Mouse (Mus musculus) midbrain, embryonic 14.5 days (tissue): ENCODE measurements around the gene Gm21915. TPM values are rescaled to one million over a fixed set of nuclear protein-coding genes. Genes with fewer than 3 reads are reported as not detected.

Source experiments
- ATAC-seq: fragments of 200-750 bp; cut with Nextera tagmentation; 2 replicates; pipeline ENCODE4 v1.8.0; 2017; ENCODE audit warnings: moderate number of reproducible peaks, moderate library complexity; ENCODE audit not compliant: low FRiP score, low TSS enrichment
- DNase-seq: peaks from one replicate; pipeline ENCODE4 v3.0.0-alpha.2; 2015
- H3K27ac ChIP-seq: fragments of 300-500 bp; sonication (generic); replicated peaks from 2 replicates; pipeline ENCODE4 v1.5.1; 2014; ENCODE audit warnings: mild to moderate bottlenecking, low read depth, low read length, moderate library complexity
- H3K27me3 ChIP-seq: fragments of 300-500 bp; sonication (generic); 2 replicates; pipeline ENCODE4 v1.6.1; 2014; ENCODE audit warnings: low read length, control low read depth, mixed read lengths; ENCODE audit not compliant: control insufficient read depth, insufficient read depth
- H3K36me3 ChIP-seq: fragments of 300-500 bp; sonication (generic); 2 replicates; pipeline ENCODE4 v1.6.1; 2014; ENCODE audit warnings: low read length, control low read depth; ENCODE audit not compliant: control insufficient read depth, insufficient read depth
- H3K4me1 ChIP-seq: fragments of 300-500 bp; sonication (generic); 2 replicates; pipeline ENCODE4 v1.6.1; 2014; ENCODE audit warnings: mild to moderate bottlenecking, antibody characterized with exemption, low read length, control low read depth; ENCODE audit not compliant: control insufficient read depth, insufficient read depth
- H3K4me2 ChIP-seq: fragments of 300-500 bp; sonication (generic); 2 replicates; pipeline ENCODE4 v1.6.1; 2014; ENCODE audit warnings: mild to moderate bottlenecking, low read length, moderate library complexity
- H3K4me3 ChIP-seq: fragments of 300-500 bp; sonication (generic); replicated peaks from 2 replicates; pipeline ENCODE4 v1.5.1; 2014; ENCODE audit warnings: low read depth, low read length
- H3K9ac ChIP-seq: fragments of 300-500 bp; sonication (generic); replicated peaks from 2 replicates; pipeline ENCODE4 v1.6.1; 2014; ENCODE audit warnings: mild to moderate bottlenecking, low read length, moderate library complexity
- H3K9me3 ChIP-seq: fragments of 300-500 bp; sonication (generic); 2 replicates; pipeline ENCODE4 v1.6.1; 2016; ENCODE audit warnings: low read length, control low read depth, mixed read lengths; ENCODE audit not compliant: control insufficient read depth
- WGBS: fragments of 180-500 bp; shearing (Covaris S2); extraction: QIAGEN DNeasy Blood & Tissue Kit; methylation state at CpG from one replicate; pipeline ENCODE4 v1.1.7; 2014; 5-methylcytosine and 5-hydroxymethylcytosine counted together
- polyA plus RNA-seq: library from polyadenylated mRNA; unstranded; fragments of >200 nt; fragmentation: Nextera tagmentation; extraction: Ambion mirVana; gene quantifications from 2 replicates; pipeline ENCODE4 v1.2.1, GENCODE M21; 2014

Gm21915 gene
- polyA plus RNA-seq, 1 experiment from 2014 or later, result not detected

GRCm38 (mm10) chr9:40631101-40631500 lies 39.3 kb upstream of the Gm21915 start:
- no peak overlapping the region for H3K4me2 ChIP-seq
- DNase-seq (no peak), ATAC-seq (no peak)
- no peak overlapping the region for H3K9ac ChIP-seq
- no peak overlapping the region for H3K4me3 ChIP-seq
- no peaks in the 10 kb centered on the region for H3K27me3 ChIP-seq
- 71% methylated on average over 6 of the region's 6 CpGs for WGBS
- peaks cover 13% of the 10 kb centered on the region for H3K4me1 ChIP-seq
- H3K36me3 ChIP-seq, result no peaks in the 10 kb centered on the region
- H3K9me3 ChIP-seq, result no peaks in the 10 kb centered on the region
- no peak overlapping the region for H3K27ac ChIP-seq

- Histone ChIP-seq H3K27ac (no peak overlapping the region), H3K9me3 (no peaks in the 10 kb centered on the region), H3K4me3 (no peak overlapping the region), H3K27me3 (no peaks in the 10 kb centered on the region), H3K4me2 (no peak overlapping the region), H3K36me3 (no peaks in the 10 kb centered on the region), H3K4me1 (peaks cover 9% of the 10 kb centered on the region), H3K9ac (no peak overlapping the region)
- WGBS, result 92% methylated on average over 10 of the region's 10 CpGs
- no peak for DNase-seq
- no peak for ATAC-seq
Measured at GRCm38 (mm10) chr9:40631505-40631904, 38.9 kb upstream of the Gm21915 start.

- no peak overlapping the region for H3K4me2 ChIP-seq
- H3K9ac ChIP-seq, result no peak overlapping the region
- H3K4me3 ChIP-seq, result no peak overlapping the region
- H3K4me1 ChIP-seq, result peaks cover 20% of the 10 kb centered on the region
- no peaks in the 10 kb centered on the region for H3K27me3 ChIP-seq
- no peaks in the 10 kb centered on the region for H3K9me3 ChIP-seq
- no peaks in the 10 kb centered on the region for H3K36me3 ChIP-seq
- no peak overlapping the region for H3K27ac ChIP-seq
- ATAC-seq (no peak), DNase-seq (peak; percentile 84)
- 17% methylated on average over 2 of the region's 2 CpGs for WGBS
Measured at GRCm38 (mm10) chr9:40636054-40636453, 34.4 kb upstream of the Gm21915 start.

GRCm38 (mm10) chr9:40637705-40638393 lies 32.6 kb upstream of the Gm21915 start:
- Histone ChIP-seq H3K4me1 (peaks cover 35% of the 10 kb centered on the region), H3K27me3 (no peaks in the 10 kb centered on the region), H3K36me3 (no peaks in the 10 kb centered on the region), H3K9me3 (no peaks in the 10 kb centered on the region), H3K4me2 (peak overlapping the region; percentile 55), H3K27ac (peak overlapping the region; percentile 90), H3K4me3 (peak overlapping the region; percentile 30), H3K9ac (peak overlapping the region; percentile 43)
- ATAC-seq, result peak; percentile 38; the same call in 1 of the 2 replicates
- WGBS, result 22% methylated on average over 8 of the region's 8 CpGs
- DNase-seq, result peak; percentile 32

GRCm38 (mm10) chr9:40638394-40639049 lies 31.9 kb upstream of the Gm21915 start:
- peak overlapping the region; percentile 30 for H3K4me3 ChIP-seq
- H3K9ac ChIP-seq, result peak overlapping the region; percentile 43
- peak overlapping the region; percentile 55 for H3K4me2 ChIP-seq
- H3K36me3 ChIP-seq, result no peaks in the 10 kb centered on the region
- H3K27ac ChIP-seq, result peak overlapping the region; percentile 90
- H3K27me3 ChIP-seq, result no peaks in the 10 kb centered on the region
- 2% methylated on average over 14 of the region's 14 CpGs for WGBS
- peaks cover 37% of the 10 kb centered on the region for H3K4me1 ChIP-seq
- H3K9me3 ChIP-seq, result no peaks in the 10 kb centered on the region
- ATAC-seq, result peak; percentile 89
- peak; percentile 89 for DNase-seq

- DNase-seq (no peak), ATAC-seq (no peak)
- no peaks in the 10 kb centered on the region for H3K9me3 ChIP-seq
- peaks cover 37% of the 10 kb centered on the region for H3K4me1 ChIP-seq
- H3K27me3 ChIP-seq, result no peaks in the 10 kb centered on the region
- WGBS, result 83% methylated on average over 10 of the region's 10 CpGs
- 0 out of 2 replicates have a peak overlapping the region, but pooled peaks have one; percentile 52 for H3K27ac ChIP-seq
- no peak overlapping the region for H3K9ac ChIP-seq
- H3K4me2 ChIP-seq, result no peak overlapping the region
- no peak overlapping the region for H3K4me3 ChIP-seq
- no peaks in the 10 kb centered on the region for H3K36me3 ChIP-seq
Measured at GRCm38 (mm10) chr9:40639536-40640187, 30.8 kb upstream of the Gm21915 start.

GRCm38 (mm10) chr9:40641318-40641717 lies 29.1 kb upstream of the Gm21915 start:
- Histone ChIP-seq H3K4me2 (no peak overlapping the region), H3K4me3 (no peak overlapping the region), H3K4me1 (peaks cover 37% of the 10 kb centered on the region), H3K36me3 (no peaks in the 10 kb centered on the region), H3K27me3 (no peaks in the 10 kb centered on the region), H3K27ac (peak overlapping the region; percentile 84), H3K9ac (no peak overlapping the region), H3K9me3 (no peaks in the 10 kb centered on the region)
- ATAC-seq, result no peak
- WGBS, result 72% methylated on average over 2 of the region's 2 CpGs
- no peak for DNase-seq

- no peak overlapping the region for H3K4me3 ChIP-seq
- peak overlapping the region; percentile 34; the same call in 1 of the 2 replicates for H3K9ac ChIP-seq
- H3K27me3 ChIP-seq, result no peaks in the 10 kb centered on the region
- peak overlapping the region; percentile 84 for H3K27ac ChIP-seq
- DNase-seq (peak; percentile 72), ATAC-seq (no peak)
- peak overlapping the region; percentile 21; the same call in 1 of the 2 replicates for H3K4me2 ChIP-seq
- H3K4me1 ChIP-seq, result peaks cover 27% of the 10 kb centered on the region
- H3K9me3 ChIP-seq, result no peaks in the 10 kb centered on the region
- no peaks in the 10 kb centered on the region for H3K36me3 ChIP-seq
- 7% methylated on average over 16 of the region's 16 CpGs for WGBS
Measured at GRCm38 (mm10) chr9:40642470-40643220, 27.8 kb upstream of the Gm21915 start.
